Mouse (Mus musculus): ENCODE results near the gene Gm13287. TPM values are rescaled to one million over a fixed set of nuclear protein-coding genes. Genes with fewer than 3 reads are reported as not detected.
"Not testable (repeated sequence)": the region's sequence is repeated elsewhere in the genome, so short reads cannot be mapped to it uniquely, and the experiment has no call there.

The Gm13287 gene
- polyA plus RNA-seq, 1 experiment from 2014 or later = not detected

DNA sequence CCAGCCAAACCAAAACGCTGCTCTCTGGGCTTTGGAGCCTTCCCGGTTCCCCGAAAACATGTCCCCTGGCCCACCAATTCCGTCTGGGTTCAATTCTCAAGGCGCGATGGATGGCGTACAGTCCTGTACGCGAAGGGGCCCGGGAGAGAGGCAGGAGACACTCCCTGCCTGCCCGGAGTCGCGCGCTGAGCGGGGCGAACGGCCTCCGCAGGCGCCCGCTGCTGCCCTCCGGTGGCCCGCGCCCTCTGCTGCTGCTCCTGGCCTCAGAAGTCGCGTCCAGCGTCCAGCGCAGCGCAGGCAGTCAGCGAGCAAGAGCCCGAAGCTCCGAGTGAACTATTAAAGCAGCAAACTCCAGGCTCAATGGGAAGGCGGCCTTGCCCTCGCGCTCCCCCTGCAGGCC, 2.7 kb downstream of the Gm13287 start:
- H3K4me1 ChIP-seq (ENCODE audit: control insufficient read depth, insufficient read depth, low read length); H3K27me3 ChIP-seq (ENCODE audit: control insufficient read depth, insufficient read depth, low read length); H3K4me3 ChIP-seq (ENCODE audit: low read depth, low read length); H3K9me3 ChIP-seq (replicated peaks; ENCODE audit: control insufficient read depth, low read length); H3K36me3 ChIP-seq (replicated peaks; ENCODE audit: control insufficient read depth, insufficient read depth, low read depth, low read length); H3K9ac ChIP-seq (replicated peaks; ENCODE audit: low read length); ATAC-seq (replicated peaks; ENCODE audit: insufficient number of reproducible peaks, low FRiP score, low TSS enrichment, low read depth); H3K4me2 ChIP-seq (ENCODE audit: low read depth, low read length); H3K27ac ChIP-seq (replicated peaks; ENCODE audit: low read depth, low read length); DNase-seq (ENCODE audit: low spot score): not testable (repeated sequence)
- WGBS = no CpG with 5 or more reads among the region's 34 CpGs

DNA sequence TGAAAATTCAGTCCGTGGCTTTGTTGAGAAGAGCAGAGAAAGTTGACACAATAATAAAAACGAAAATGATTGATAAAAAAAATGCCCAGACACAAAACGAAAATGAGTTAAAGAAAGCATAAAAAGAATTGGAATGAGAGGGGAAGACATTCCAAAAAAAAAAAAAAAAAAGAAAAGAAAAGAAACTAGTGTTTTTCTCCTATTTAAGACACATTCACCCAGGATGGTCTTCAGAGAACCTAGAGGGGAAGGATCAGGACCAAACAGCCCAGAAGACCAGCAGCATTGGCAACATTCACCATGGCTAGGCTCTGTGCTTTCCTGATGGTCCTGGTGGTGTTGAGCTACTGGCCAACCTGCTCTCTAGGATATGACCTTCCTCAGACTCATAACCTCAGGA, 12.9 kb downstream of the Gm13287 start, which contains the start of gene Ifna7:
TSS of gene Ifna7 (plus strand) at position 301 of the 400 bp plus-strand sequence.
- WGBS = 68% methylated on average over 3 of the region's 3 CpGs
- ATAC-seq (replicated peaks; ENCODE audit: insufficient number of reproducible peaks, low FRiP score, low TSS enrichment, low read depth) = no peak

DNA sequence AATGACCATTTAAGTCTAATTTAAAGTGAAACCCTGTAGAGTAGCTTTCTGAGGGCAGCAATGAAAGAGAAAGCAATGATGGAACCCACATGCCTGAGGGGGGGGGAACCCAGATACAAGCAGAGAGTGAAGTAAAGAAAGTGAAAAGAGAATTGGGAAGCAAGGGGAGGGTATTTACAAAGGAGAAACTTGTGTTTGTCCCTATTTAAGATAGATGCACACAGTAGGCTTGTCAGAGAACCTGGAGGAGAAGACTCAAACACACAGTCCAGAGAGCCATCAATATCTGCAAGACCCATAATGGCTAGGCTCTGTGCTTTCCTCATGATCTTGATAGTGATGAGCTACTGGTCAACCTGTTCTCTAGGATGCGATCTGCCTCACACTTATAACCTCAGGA, 16.6 kb downstream of the Gm13287 start, which contains the start of gene Ifna11:
TSS of gene Ifna11 (plus strand) at position 301 of the 400 bp plus-strand sequence.
- H3K4me2 ChIP-seq (ENCODE audit: low read depth, low read length) = no peak within 1 kb of the TSS
- H3K27me3 ChIP-seq (ENCODE audit: control insufficient read depth, insufficient read depth, low read length) = no peaks in the 10 kb centered on the region
- no peak for DNase-seq (ENCODE audit: low spot score)
- H3K36me3 ChIP-seq (replicated peaks; ENCODE audit: control insufficient read depth, insufficient read depth, low read depth, low read length) = no peaks in the 10 kb centered on the region
- H3K4me3 ChIP-seq (ENCODE audit: low read depth, low read length) = no peak within 1 kb of the TSS
- ATAC-seq (replicated peaks; ENCODE audit: insufficient number of reproducible peaks, low FRiP score, low TSS enrichment, low read depth) = no peak
- 87% methylated on average over 1 of the region's 1 CpGs for WGBS
- no peaks in the 10 kb centered on the region for H3K4me1 ChIP-seq (ENCODE audit: control insufficient read depth, insufficient read depth, low read length)
- H3K9me3 ChIP-seq (replicated peaks; ENCODE audit: control insufficient read depth, low read length) = no peaks in the 10 kb centered on the region
- H3K9ac ChIP-seq (replicated peaks; ENCODE audit: low read length) = no peak within 1 kb of the TSS
- no peak within 1 kb of the TSS for H3K27ac ChIP-seq (replicated peaks; ENCODE audit: low read depth, low read length)

More for the DNA sequence above, 12.9 kb downstream of the Gm13287 start, which contains the start of gene Ifna7:
- no peaks in the 10 kb centered on the region for H3K27me3 ChIP-seq (ENCODE audit: control insufficient read depth, insufficient read depth, low read length)
- DNase-seq (ENCODE audit: low spot score) = no peak
- H3K27ac ChIP-seq (replicated peaks; ENCODE audit: low read depth, low read length) = no peak within 1 kb of the TSS
- H3K4me1 ChIP-seq (ENCODE audit: control insufficient read depth, insufficient read depth, low read length) = no peaks in the 10 kb centered on the region
- no peak within 1 kb of the TSS for H3K9ac ChIP-seq (replicated peaks; ENCODE audit: low read length)
- no peaks in the 10 kb centered on the region for H3K36me3 ChIP-seq (replicated peaks; ENCODE audit: control insufficient read depth, insufficient read depth, low read depth, low read length)
- H3K4me2 ChIP-seq (ENCODE audit: low read depth, low read length) = no peak within 1 kb of the TSS
- H3K4me3 ChIP-seq (ENCODE audit: low read depth, low read length) = no peak within 1 kb of the TSS
- no peaks in the 10 kb centered on the region for H3K9me3 ChIP-seq (replicated peaks; ENCODE audit: control insufficient read depth, low read length)

GRCm38 (mm10) chr4:88822995-88823394, 19.9 kb downstream of the Gm13287 start:
- WGBS = 24% methylated on average over 4 of the region's 4 CpGs
- Histone ChIP-seq H3K27ac (replicated peaks; ENCODE audit: low read depth, low read length) (no peak overlapping the region), H3K36me3 (replicated peaks; ENCODE audit: control insufficient read depth, insufficient read depth, low read depth, low read length) (no peaks in the 10 kb centered on the region), H3K4me1 (ENCODE audit: control insufficient read depth, insufficient read depth, low read length) (no peaks in the 10 kb centered on the region), H3K9me3 (replicated peaks; ENCODE audit: control insufficient read depth, low read length) (no peaks in the 10 kb centered on the region), H3K27me3 (ENCODE audit: control insufficient read depth, insufficient read depth, low read length) (no peaks in the 10 kb centered on the region), H3K4me2 (ENCODE audit: low read depth, low read length) (no peak overlapping the region), H3K4me3 (ENCODE audit: low read depth, low read length) (no peak overlapping the region), H3K9ac (replicated peaks; ENCODE audit: low read length) (no peak overlapping the region)
- DNase-seq (ENCODE audit: low spot score) = peak; percentile 39
- ATAC-seq (replicated peaks; ENCODE audit: insufficient number of reproducible peaks, low FRiP score, low TSS enrichment, low read depth) = no peak

DNA sequence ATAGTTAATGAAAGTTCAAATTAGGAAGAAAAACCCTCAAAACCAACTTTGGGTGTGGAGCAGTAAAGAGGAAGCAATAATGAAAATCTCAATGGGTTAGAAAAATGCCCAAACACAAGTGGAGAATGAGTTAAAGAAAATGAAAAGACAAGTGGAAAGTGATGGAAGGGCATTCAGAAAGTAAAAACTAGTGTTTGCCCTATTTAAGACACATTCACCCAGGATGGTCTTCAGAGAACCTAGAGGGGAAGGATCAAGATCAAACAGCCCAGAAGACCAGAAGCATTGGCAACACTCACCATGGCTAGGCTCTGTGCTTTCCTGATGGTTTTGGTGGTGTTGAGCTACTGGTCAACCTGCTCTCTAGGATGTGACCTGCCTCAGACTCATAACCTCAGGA, 24.1 kb downstream of the Gm13287 start, which contains the start of gene Ifna6:
TSS of gene Ifna6 (plus strand) at position 301 of the 400 bp plus-strand sequence.
- not testable (repeated sequence) for H3K9ac ChIP-seq (replicated peaks; ENCODE audit: low read length); H3K9me3 ChIP-seq (replicated peaks; ENCODE audit: control insufficient read depth, low read length); DNase-seq (ENCODE audit: low spot score); ATAC-seq (replicated peaks; ENCODE audit: insufficient number of reproducible peaks, low FRiP score, low TSS enrichment, low read depth); H3K27ac ChIP-seq (replicated peaks; ENCODE audit: low read depth, low read length); H3K4me1 ChIP-seq (ENCODE audit: control insufficient read depth, insufficient read depth, low read length); H3K36me3 ChIP-seq (replicated peaks; ENCODE audit: control insufficient read depth, insufficient read depth, low read depth, low read length); H3K4me2 ChIP-seq (ENCODE audit: low read depth, low read length); H3K4me3 ChIP-seq (ENCODE audit: low read depth, low read length); H3K27me3 ChIP-seq (ENCODE audit: control insufficient read depth, insufficient read depth, low read length)

- H3K4me1 ChIP-seq (ENCODE audit: control insufficient read depth, insufficient read depth, low read length) = no peaks in the 10 kb centered on the region
- H3K9ac ChIP-seq (replicated peaks; ENCODE audit: low read length) = no peak overlapping the region
- 30% methylated on average over 4 of the region's 4 CpGs for WGBS
- no peak overlapping the region for H3K4me2 ChIP-seq (ENCODE audit: low read depth, low read length)
- H3K27ac ChIP-seq (replicated peaks; ENCODE audit: low read depth, low read length) = no peak overlapping the region
- no peaks in the 10 kb centered on the region for H3K9me3 ChIP-seq (replicated peaks; ENCODE audit: control insufficient read depth, low read length)
- H3K36me3 ChIP-seq (replicated peaks; ENCODE audit: control insufficient read depth, insufficient read depth, low read depth, low read length) = no peaks in the 10 kb centered on the region
- H3K27me3 ChIP-seq (ENCODE audit: control insufficient read depth, insufficient read depth, low read length) = no peaks in the 10 kb centered on the region
- no peak for ATAC-seq (replicated peaks; ENCODE audit: insufficient number of reproducible peaks, low FRiP score, low TSS enrichment, low read depth)
- H3K4me3 ChIP-seq (ENCODE audit: low read depth, low read length) = no peak overlapping the region
- peak; percentile 59 for DNase-seq (ENCODE audit: low spot score)
These were observed 27.5 kb downstream of the Gm13287 start for GRCm38 (mm10) chr4:88830523-88830922.

GRCm38 (mm10) chr4:88835225-88835624, 32.2 kb downstream of the Gm13287 start, which contains the start of gene Ifna5:
TSS of gene Ifna5 (plus strand) at chr4:88835525.
- 80% methylated on average over 1 of the region's 1 CpGs for WGBS
- not testable (repeated sequence) for H3K9me3 ChIP-seq (replicated peaks; ENCODE audit: control insufficient read depth, low read length); H3K4me2 ChIP-seq (ENCODE audit: low read depth, low read length); H3K4me1 ChIP-seq (ENCODE audit: control insufficient read depth, insufficient read depth, low read length); ATAC-seq (replicated peaks; ENCODE audit: insufficient number of reproducible peaks, low FRiP score, low TSS enrichment, low read depth); H3K4me3 ChIP-seq (ENCODE audit: low read depth, low read length); H3K9ac ChIP-seq (replicated peaks; ENCODE audit: low read length); DNase-seq (ENCODE audit: low spot score); H3K27ac ChIP-seq (replicated peaks; ENCODE audit: low read depth, low read length); H3K27me3 ChIP-seq (ENCODE audit: control insufficient read depth, insufficient read depth, low read length); H3K36me3 ChIP-seq (replicated peaks; ENCODE audit: control insufficient read depth, insufficient read depth, low read depth, low read length)

- H3K4me3 ChIP-seq (ENCODE audit: low read depth, low read length) = no peak overlapping the region
- no peak for ATAC-seq (replicated peaks; ENCODE audit: insufficient number of reproducible peaks, low FRiP score, low TSS enrichment, low read depth)
These were observed 35.8 kb downstream of the Gm13287 start for GRCm38 (mm10) chr4:88838828-88839227.

More at GRCm38 (mm10) chr4:88838828-88839227, 35.8 kb downstream of the Gm13287 start:
- H3K36me3 ChIP-seq (replicated peaks; ENCODE audit: control insufficient read depth, insufficient read depth, low read depth, low read length) = no peaks in the 10 kb centered on the region
- H3K9ac ChIP-seq (replicated peaks; ENCODE audit: low read length) = no peak overlapping the region
- H3K4me2 ChIP-seq (ENCODE audit: low read depth, low read length) = no peak overlapping the region
- no peaks in the 10 kb centered on the region for H3K4me1 ChIP-seq (ENCODE audit: control insufficient read depth, insufficient read depth, low read length)
- 42% methylated on average over 3 of the region's 3 CpGs for WGBS
- H3K27me3 ChIP-seq (ENCODE audit: control insufficient read depth, insufficient read depth, low read length) = no peaks in the 10 kb centered on the region
- H3K9me3 ChIP-seq (replicated peaks; ENCODE audit: control insufficient read depth, low read length) = no peaks in the 10 kb centered on the region
- DNase-seq (ENCODE audit: low spot score) = peak; percentile 56
- no peak overlapping the region for H3K27ac ChIP-seq (replicated peaks; ENCODE audit: low read depth, low read length)

All from embryonic facial prominence, embryonic 11.5 days (tissue).